Mouse (Mus musculus): Measurements from ENCODE around the gene Ttpal. TPM values are rescaled to one million over a fixed set of nuclear protein-coding genes. Genes with fewer than 3 reads are reported as not detected.

Ttpal gene
- polyA plus RNA-seq, 1 experiment from 2014 or later, result 31.4 TPM

GRCm38 (mm10) chr2:163587506-163587905, 14.6 kb upstream of the Ttpal start:
- no peak for ATAC-seq (ENCODE audit: insufficient read depth, low FRiP score)
- H3K9ac ChIP-seq (ENCODE audit: low read length), result no peak overlapping the region
- no peak overlapping the region for H3K4me3 ChIP-seq (replicated peaks; ENCODE audit: low read length)
- 68% methylated on average over 5 of the region's 5 CpGs for WGBS
- no peaks in the 10 kb centered on the region for H3K27me3 ChIP-seq (ENCODE audit: control insufficient read depth, insufficient read depth, low read length)
- H3K4me2 ChIP-seq (ENCODE audit: low read depth, low read length), result no peak overlapping the region
- H3K27ac ChIP-seq (ENCODE audit: low read length), result no peak overlapping the region
- H3K36me3 ChIP-seq (ENCODE audit: control insufficient read depth, insufficient read depth, low read length), result no peaks in the 10 kb centered on the region
- H3K9me3 ChIP-seq (replicated peaks; ENCODE audit: control insufficient read depth, low read length), result no peaks in the 10 kb centered on the region
- no peaks in the 10 kb centered on the region; the same call in 1 of the 2 replicates for H3K4me1 ChIP-seq (ENCODE audit: control insufficient read depth, insufficient read depth, low read length)

GRCm38 (mm10) chr2:163590211-163590610, 11.9 kb upstream of the Ttpal start:
- Histone ChIP-seq H3K4me2 (ENCODE audit: low read depth, low read length) (no peak overlapping the region), H3K4me3 (replicated peaks; ENCODE audit: low read length) (no peak overlapping the region), H3K4me1 (ENCODE audit: control insufficient read depth, insufficient read depth, low read length) (peaks cover 2% of the 10 kb centered on the region; the same call in 1 of the 2 replicates), H3K9ac (ENCODE audit: low read length) (no peak overlapping the region), H3K27ac (ENCODE audit: low read length) (no peak overlapping the region), H3K27me3 (ENCODE audit: control insufficient read depth, insufficient read depth, low read length) (no peaks in the 10 kb centered on the region), H3K36me3 (ENCODE audit: control insufficient read depth, insufficient read depth, low read length) (no peaks in the 10 kb centered on the region), H3K9me3 (replicated peaks; ENCODE audit: control insufficient read depth, low read length) (no peaks in the 10 kb centered on the region)
- no peak for ATAC-seq (ENCODE audit: insufficient read depth, low FRiP score)
- 51% methylated on average over 12 of the region's 12 CpGs for WGBS

- H3K27ac ChIP-seq (ENCODE audit: low read length), result no peak overlapping the region
- 75% methylated on average over 5 of the region's 5 CpGs for WGBS
Observed at GRCm38 (mm10) chr2:163590996-163591395, 11.1 kb upstream of the Ttpal start.

GRCm38 (mm10) chr2:163592084-163592483, 10.0 kb upstream of the Ttpal start:
- H3K4me3 ChIP-seq (replicated peaks; ENCODE audit: low read length), result no peak overlapping the region
- no peak overlapping the region for H3K9ac ChIP-seq (ENCODE audit: low read length)
- H3K27me3 ChIP-seq (ENCODE audit: control insufficient read depth, insufficient read depth, low read length), result no peaks in the 10 kb centered on the region
- no peak overlapping the region for H3K27ac ChIP-seq (ENCODE audit: low read length)
- peaks cover 15% of the 10 kb centered on the region for H3K4me1 ChIP-seq (ENCODE audit: control insufficient read depth, insufficient read depth, low read length)
- 81% methylated on average over 1 of the region's 1 CpGs for WGBS
- H3K36me3 ChIP-seq (ENCODE audit: control insufficient read depth, insufficient read depth, low read length), result no peaks in the 10 kb centered on the region
- H3K9me3 ChIP-seq (replicated peaks; ENCODE audit: control insufficient read depth, low read length), result no peaks in the 10 kb centered on the region
- H3K4me2 ChIP-seq (ENCODE audit: low read depth, low read length), result no peak overlapping the region
- no peak for ATAC-seq (ENCODE audit: insufficient read depth, low FRiP score)

More at GRCm38 (mm10) chr2:163590996-163591395, 11.1 kb upstream of the Ttpal start:
- peaks cover 6% of the 10 kb centered on the region for H3K4me1 ChIP-seq (ENCODE audit: control insufficient read depth, insufficient read depth, low read length)
- no peak overlapping the region for H3K9ac ChIP-seq (ENCODE audit: low read length)
- H3K36me3 ChIP-seq (ENCODE audit: control insufficient read depth, insufficient read depth, low read length), result no peaks in the 10 kb centered on the region
- H3K9me3 ChIP-seq (replicated peaks; ENCODE audit: control insufficient read depth, low read length), result no peaks in the 10 kb centered on the region
- ATAC-seq (ENCODE audit: insufficient read depth, low FRiP score), result no peak
- no peak overlapping the region for H3K4me2 ChIP-seq (ENCODE audit: low read depth, low read length)
- no peaks in the 10 kb centered on the region for H3K27me3 ChIP-seq (ENCODE audit: control insufficient read depth, insufficient read depth, low read length)
- no peak overlapping the region for H3K4me3 ChIP-seq (replicated peaks; ENCODE audit: low read length)

- H3K4me1 ChIP-seq (ENCODE audit: control insufficient read depth, insufficient read depth, low read length), result peaks cover 15% of the 10 kb centered on the region
- no peaks in the 10 kb centered on the region for H3K27me3 ChIP-seq (ENCODE audit: control insufficient read depth, insufficient read depth, low read length)
- ATAC-seq (ENCODE audit: insufficient read depth, low FRiP score), result no peak
- H3K4me3 ChIP-seq (replicated peaks; ENCODE audit: low read length), result no peak overlapping the region
- no peaks in the 10 kb centered on the region for H3K36me3 ChIP-seq (ENCODE audit: control insufficient read depth, insufficient read depth, low read length)
- H3K4me2 ChIP-seq (ENCODE audit: low read depth, low read length), result no peak overlapping the region
- WGBS, result 80% methylated on average over 10 of the region's 10 CpGs
- H3K9ac ChIP-seq (ENCODE audit: low read length), result no peak overlapping the region
- H3K27ac ChIP-seq (ENCODE audit: low read length), result no peak overlapping the region
- no peaks in the 10 kb centered on the region for H3K9me3 ChIP-seq (replicated peaks; ENCODE audit: control insufficient read depth, low read length)
Observed at GRCm38 (mm10) chr2:163593636-163594282, 8.4 kb upstream of the Ttpal start.

- 2% methylated on average over 2 of the region's 2 CpGs for WGBS
- H3K9me3 ChIP-seq (replicated peaks; ENCODE audit: control insufficient read depth, low read length), result no peaks in the 10 kb centered on the region
- no peaks in the 10 kb centered on the region for H3K36me3 ChIP-seq (ENCODE audit: control insufficient read depth, insufficient read depth, low read length)
- peaks cover 15% of the 10 kb centered on the region for H3K4me1 ChIP-seq (ENCODE audit: control insufficient read depth, insufficient read depth, low read length)
- ATAC-seq (ENCODE audit: insufficient read depth, low FRiP score), result peak; percentile 32; the same call in 1 of the 2 replicates
- H3K27ac ChIP-seq (ENCODE audit: low read length), result peak overlapping the region; percentile 62
- H3K4me2 ChIP-seq (ENCODE audit: low read depth, low read length), result no peak overlapping the region
- no peak overlapping the region for H3K4me3 ChIP-seq (replicated peaks; ENCODE audit: low read length)
- H3K27me3 ChIP-seq (ENCODE audit: control insufficient read depth, insufficient read depth, low read length), result no peaks in the 10 kb centered on the region
- H3K9ac ChIP-seq (ENCODE audit: low read length), result no peak overlapping the region; the same call in 1 of the 2 replicates
Observed at GRCm38 (mm10) chr2:163595119-163595518, 7.0 kb upstream of the Ttpal start.

- H3K4me2 ChIP-seq (ENCODE audit: low read depth, low read length), result no peak overlapping the region
- H3K27ac ChIP-seq (ENCODE audit: low read length), result peak overlapping the region; percentile 62
- peak; percentile 35; the same call in 1 of the 2 replicates for ATAC-seq (ENCODE audit: insufficient read depth, low FRiP score)
- H3K4me3 ChIP-seq (replicated peaks; ENCODE audit: low read length), result no peak overlapping the region
- no peaks in the 10 kb centered on the region for H3K9me3 ChIP-seq (replicated peaks; ENCODE audit: control insufficient read depth, low read length)
- no peak overlapping the region for H3K9ac ChIP-seq (ENCODE audit: low read length)
- H3K4me1 ChIP-seq (ENCODE audit: control insufficient read depth, insufficient read depth, low read length), result peaks cover 16% of the 10 kb centered on the region
- no peaks in the 10 kb centered on the region for H3K36me3 ChIP-seq (ENCODE audit: control insufficient read depth, insufficient read depth, low read length)
- H3K27me3 ChIP-seq (ENCODE audit: control insufficient read depth, insufficient read depth, low read length), result no peaks in the 10 kb centered on the region
- 59% methylated on average over 13 of the region's 13 CpGs for WGBS
Observed at GRCm38 (mm10) chr2:163596057-163596872, 5.8 kb upstream of the Ttpal start.

GRCm38 (mm10) chr2:163596873-163597155, 5.3 kb upstream of the Ttpal start:
- ATAC-seq (ENCODE audit: insufficient read depth, low FRiP score), result no peak
- WGBS, result 64% methylated on average over 3 of the region's 3 CpGs
- peaks cover 21% of the 10 kb centered on the region for H3K4me1 ChIP-seq (ENCODE audit: control insufficient read depth, insufficient read depth, low read length)

GRCm38 (mm10) chr2:163597661-163598060, 4.5 kb upstream of the Ttpal start:
- no peak for ATAC-seq (ENCODE audit: insufficient read depth, low FRiP score)

More at GRCm38 (mm10) chr2:163596873-163597155, 5.3 kb upstream of the Ttpal start:
- Histone ChIP-seq H3K9ac (ENCODE audit: low read length) (no peak overlapping the region), H3K36me3 (ENCODE audit: control insufficient read depth, insufficient read depth, low read length) (no peaks in the 10 kb centered on the region), H3K4me3 (replicated peaks; ENCODE audit: low read length) (no peak overlapping the region), H3K4me2 (ENCODE audit: low read depth, low read length) (no peak overlapping the region), H3K9me3 (replicated peaks; ENCODE audit: control insufficient read depth, low read length) (no peaks in the 10 kb centered on the region), H3K27ac (ENCODE audit: low read length) (0 out of 2 replicates have a peak overlapping the region, but pooled peaks have one; percentile 58), H3K27me3 (ENCODE audit: control insufficient read depth, insufficient read depth, low read length) (no peaks in the 10 kb centered on the region)

More at GRCm38 (mm10) chr2:163597661-163598060, 4.5 kb upstream of the Ttpal start:
- Histone ChIP-seq H3K9ac (ENCODE audit: low read length) (no peak overlapping the region), H3K36me3 (ENCODE audit: control insufficient read depth, insufficient read depth, low read length) (no peaks in the 10 kb centered on the region), H3K4me2 (ENCODE audit: low read depth, low read length) (no peak overlapping the region), H3K27me3 (ENCODE audit: control insufficient read depth, insufficient read depth, low read length) (no peaks in the 10 kb centered on the region), H3K9me3 (replicated peaks; ENCODE audit: control insufficient read depth, low read length) (no peaks in the 10 kb centered on the region), H3K27ac (ENCODE audit: low read length) (no peak overlapping the region), H3K4me3 (replicated peaks; ENCODE audit: low read length) (no peak overlapping the region), H3K4me1 (ENCODE audit: control insufficient read depth, insufficient read depth, low read length) (peaks cover 22% of the 10 kb centered on the region)
- WGBS, result 62% methylated on average over 4 of the region's 4 CpGs

All from stomach, embryonic 16.5 days (tissue).